Mouse (Mus musculus) gastrocnemius, adult 8-10 months (tissue): ENCODE results near the gene Olfr170. TPM values are rescaled to one million over a fixed set of nuclear protein-coding genes. Genes with fewer than 3 reads are reported as not detected.
"Not testable (repeated sequence)": the region's sequence is repeated elsewhere in the genome, so short reads cannot be mapped to it uniquely, and the experiment has no call there.

Experiments used
- DNase-seq, 2 experiments: peaks; one replicate each; pipeline ENCODE4 v3.0.0; 2022; ENCODE audit warnings: low spot score in 2 of 2
- total RNA-seq, 4 experiments: library from RNA; stranded (reverse); gene quantifications; 2 replicates each; pipeline ENCODE4 v1.2.4; 2022

Olfr170 gene
- not detected for total RNA-seq

DNA sequence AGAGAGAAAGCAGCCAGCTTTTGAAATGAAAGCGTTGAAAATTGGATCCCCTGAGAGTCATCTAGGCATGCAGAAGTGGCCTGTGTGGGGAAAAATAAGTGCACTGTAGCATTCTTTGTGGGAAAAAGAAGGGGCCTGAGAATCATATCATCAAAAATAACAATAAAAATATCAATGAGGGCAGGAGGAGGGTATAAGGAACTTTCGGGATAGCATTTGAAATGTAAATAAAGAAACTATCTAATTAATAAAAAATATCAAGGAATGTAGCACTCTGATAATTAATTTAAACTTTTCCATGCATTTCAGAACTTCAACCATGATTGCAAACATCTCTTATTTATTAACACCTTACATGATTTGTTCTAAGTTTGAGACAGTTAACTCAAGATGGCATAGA is at the start of gene Olfr170:
Gene Olfr170 (minus strand): TSS at position 101 of the 400 bp plus-strand sequence.
- not testable (repeated sequence) for DNase-seq

GRCm38 (mm10) chr16:19629816-19630215 is 18.1 kb upstream of the Olfr170 start, which contains the start of gene Olfr171:
Gene Olfr171 (minus strand): TSS chr16:19629916.
- no peak for DNase-seq

DNA sequence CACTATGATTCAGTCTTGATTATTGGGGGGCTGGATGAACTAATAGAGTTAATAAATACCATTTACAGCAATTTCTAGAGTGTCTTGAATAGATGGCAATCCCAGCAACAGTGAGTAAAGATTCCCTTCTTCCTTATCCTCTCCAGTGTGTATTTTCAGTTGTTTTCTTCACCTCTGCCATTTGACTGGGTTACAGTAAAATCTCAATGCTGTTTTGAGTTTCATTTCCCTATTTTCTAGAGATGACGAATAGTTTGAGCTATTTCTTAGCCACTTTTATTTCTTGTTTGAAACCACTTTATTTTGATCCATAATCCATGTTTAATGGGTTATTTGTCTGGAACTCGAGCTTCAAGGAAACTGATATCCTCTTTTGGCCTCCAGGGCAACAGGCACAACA is 8.5 kb downstream of the Olfr170 start:
- DNase-seq, result no peak

DNA sequence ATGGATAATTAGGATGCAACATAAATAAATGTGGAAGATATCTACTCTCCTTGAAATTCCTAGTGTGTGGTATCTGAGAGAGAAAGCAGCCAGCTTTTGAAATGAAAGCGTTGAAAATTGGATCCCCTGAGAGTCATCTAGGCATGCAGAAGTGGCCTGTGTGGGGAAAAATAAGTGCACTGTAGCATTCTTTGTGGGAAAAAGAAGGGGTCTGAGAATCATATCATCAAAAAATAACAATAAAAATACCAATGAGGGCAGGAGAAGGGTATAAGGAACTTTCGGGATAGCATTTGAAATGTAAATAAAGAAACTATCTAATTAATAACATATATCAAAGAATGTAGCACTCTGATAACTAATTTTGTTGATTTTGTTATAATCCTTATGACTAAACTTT is 40.0 kb downstream of the Olfr170 start, which contains the start of gene Olfr169:
Gene Olfr169 (minus strand): TSS at position 101 of the 400 bp plus-strand sequence.
- not testable (repeated sequence) for DNase-seq

Other genes with a start within 250 kb of the Olfr170 start
- gene Olfr165, start 188.7 kb downstream of the Olfr170 start, total RNA-seq, result not detected
- gene Olfr166, start 128.2 kb downstream of the Olfr170 start, total RNA-seq, result not detected
- gene Olfr167, start 89.6 kb downstream of the Olfr170 start, total RNA-seq, result not detected
- not detected for gene Olfr168, start 76.3 kb downstream of the Olfr170 start, total RNA-seq
- gene Olfr169, start 40.1 kb downstream of the Olfr170 start, total RNA-seq, result not detected
- gene Olfr171, start 18.0 kb upstream of the Olfr170 start, total RNA-seq, result not detected
- not detected for gene Lamp3, start 94.5 kb upstream of the Olfr170 start, total RNA-seq
- under 1 TPM in 1 of 4 experiments, not detected in 3; 0.10 TPM for gene B3gnt5, start 148.3 kb upstream of the Olfr170 start, total RNA-seq